Mouse (Mus musculus) layer of hippocampus, postnatal 25 days (tissue): Measurements from ENCODE around the gene Tfip11. TPM values are rescaled to one million over a fixed set of nuclear protein-coding genes. Genes with fewer than 3 reads are reported as not detected.

Experiments
- DNase-seq, 2 experiments: peaks; one replicate each; pipeline ENCODE4 v3.0.0; 2022; ENCODE audit warnings: mixed read lengths in 2 of 2, low spot score in 1 of 2; ENCODE audit errors: extremely low spot score in 1 of 2
- total RNA-seq, 2 experiments: library from RNA; stranded (reverse); gene quantifications; 2 replicates each; pipeline ENCODE4 v1.2.3; 2021

Gene Tfip11
- total RNA-seq, 2 experiments from 2014 or later, result 35.3 to 40.1 TPM

- no peak for DNase-seq
Observed at GRCm38 (mm10) chr5:112355910-112356309, 29.8 kb downstream of the Tfip11 start, which contains the start of gene Gm6583. Gene Gm6583 (minus strand): TSS chr5:112356033.

DNA sequence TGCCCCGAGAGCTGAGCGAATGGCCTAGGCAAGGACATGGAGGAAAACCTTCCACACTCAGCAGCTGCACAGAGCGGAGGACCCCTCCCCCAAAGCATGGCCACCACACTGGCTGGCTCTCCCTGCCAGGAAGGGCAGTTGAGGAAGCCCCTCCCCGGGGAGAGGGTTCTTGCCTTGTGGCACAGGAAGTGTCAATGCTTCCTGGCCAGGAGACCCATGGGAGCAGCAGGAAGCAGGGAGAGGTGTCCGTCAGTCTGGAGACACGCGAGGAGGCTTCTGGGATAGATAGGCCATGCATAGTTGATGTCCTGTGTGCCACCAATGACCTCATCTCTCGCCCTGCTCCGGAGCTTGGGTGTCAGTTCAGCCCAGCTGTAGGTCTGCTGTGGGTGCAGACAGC is 30.2 kb downstream of the Tfip11 start:
- no peak for DNase-seq

GRCm38 (mm10) chr5:112359520-112359919 is 33.4 kb downstream of the Tfip11 start:
- DNase-seq, result no peak

GRCm38 (mm10) chr5:112360077-112360476 is 33.9 kb downstream of the Tfip11 start:
- no peak for DNase-seq

GRCm38 (mm10) chr5:112364184-112364797 is 38.1 kb downstream of the Tfip11 start:
- DNase-seq, result no peak

- DNase-seq, result no peak
Observed at GRCm38 (mm10) chr5:112366879-112367278, 40.7 kb downstream of the Tfip11 start.

DNA sequence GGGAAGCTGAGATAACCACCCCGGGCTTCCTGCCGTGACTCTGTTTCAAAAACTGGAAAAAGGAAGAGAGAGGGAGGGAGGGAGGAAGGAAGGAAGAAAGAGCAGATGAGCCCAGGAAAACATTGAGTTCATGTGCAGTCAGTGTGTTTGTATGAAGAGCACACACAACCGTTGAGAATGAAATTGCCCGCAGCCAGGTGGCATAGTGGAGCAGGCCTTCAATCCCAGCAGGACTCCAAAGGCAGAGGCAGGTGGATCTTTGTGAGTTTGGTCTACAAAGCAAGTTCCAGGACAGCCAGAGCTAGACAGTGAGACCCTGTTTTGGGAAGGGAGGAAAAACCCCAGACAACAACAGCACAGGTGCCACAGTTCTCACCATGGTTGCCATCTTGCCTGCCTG is 41.2 kb downstream of the Tfip11 start:
- no peak for DNase-seq

- no peak for DNase-seq
Observed at GRCm38 (mm10) chr5:112367929-112368328, 41.8 kb downstream of the Tfip11 start.

- DNase-seq, result no peak
Observed at GRCm38 (mm10) chr5:112368666-112369065, 42.5 kb downstream of the Tfip11 start.

DNA sequence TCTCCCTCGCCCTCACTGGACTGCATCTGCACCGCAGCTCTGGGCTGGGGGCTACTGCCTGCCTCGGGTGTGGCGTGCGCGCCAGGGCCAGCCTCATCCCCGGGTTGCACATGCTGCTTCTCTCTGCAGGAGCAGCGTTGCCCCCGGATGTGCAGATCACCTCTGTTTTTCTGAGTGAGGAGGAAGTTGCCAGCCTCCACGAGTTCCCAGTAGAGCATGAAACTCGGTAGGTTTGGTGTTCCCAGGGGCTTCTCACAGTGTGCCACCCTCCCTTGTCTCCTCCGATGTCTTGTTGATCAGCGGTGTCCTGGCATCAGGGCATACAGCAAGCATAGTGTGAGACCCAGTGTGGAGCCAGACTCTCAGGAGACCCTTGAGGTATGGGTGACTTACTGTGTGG is 43.2 kb downstream of the Tfip11 start:
- DNase-seq, result no peak

DNA sequence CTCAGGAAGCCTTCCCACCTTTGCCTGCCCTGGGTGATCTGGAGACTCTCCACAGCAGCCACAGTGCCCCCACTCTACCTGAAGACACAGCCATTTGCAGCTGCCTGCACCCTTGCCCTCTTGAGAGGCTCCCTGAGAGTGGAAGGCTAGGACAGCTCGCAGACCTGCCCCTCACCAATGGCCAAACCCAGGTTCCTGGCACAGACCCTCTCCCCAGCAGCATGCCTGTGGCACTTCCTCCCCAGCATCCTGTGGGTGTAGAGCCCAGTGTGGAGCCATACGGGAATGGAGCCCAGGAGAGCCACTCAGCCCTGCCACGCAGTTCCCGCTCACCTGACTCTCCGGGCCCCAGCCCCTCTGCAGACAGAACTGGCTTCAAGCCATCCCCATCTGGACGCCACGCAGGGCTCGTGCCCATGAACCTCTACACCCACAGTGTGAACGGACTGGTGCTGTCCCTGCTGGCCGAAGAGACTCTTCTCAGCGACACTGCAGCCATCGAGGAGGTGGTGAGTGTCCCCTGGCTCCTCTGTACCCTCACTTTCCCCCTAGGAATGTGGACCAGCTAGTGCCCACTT is 44.2 kb downstream of the Tfip11 start:
- no peak for DNase-seq

- DNase-seq, result no peak
Observed at GRCm38 (mm10) chr5:112371933-112372332, 45.8 kb downstream of the Tfip11 start.

DNA sequence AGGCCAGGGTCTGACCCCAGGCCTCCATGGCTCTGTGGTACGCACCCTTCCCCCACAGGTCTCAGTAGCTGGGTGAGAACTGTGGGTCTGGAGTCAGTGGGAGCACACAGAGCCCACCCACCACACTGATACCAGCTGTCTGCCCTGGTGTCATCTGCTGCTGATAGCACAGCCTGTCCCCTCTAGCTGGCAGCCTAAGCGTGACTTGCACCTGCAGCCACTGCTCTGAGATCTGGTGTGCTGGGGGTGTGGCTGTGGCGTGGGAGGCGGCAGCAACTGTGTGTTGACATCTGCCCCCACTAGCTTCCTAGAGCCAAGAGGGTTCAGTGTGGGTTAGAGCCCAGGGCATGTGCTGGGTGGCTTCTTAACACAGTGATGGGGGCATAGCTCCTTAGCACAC is 50.0 kb downstream of the Tfip11 start:
- no peak for DNase-seq

DNA sequence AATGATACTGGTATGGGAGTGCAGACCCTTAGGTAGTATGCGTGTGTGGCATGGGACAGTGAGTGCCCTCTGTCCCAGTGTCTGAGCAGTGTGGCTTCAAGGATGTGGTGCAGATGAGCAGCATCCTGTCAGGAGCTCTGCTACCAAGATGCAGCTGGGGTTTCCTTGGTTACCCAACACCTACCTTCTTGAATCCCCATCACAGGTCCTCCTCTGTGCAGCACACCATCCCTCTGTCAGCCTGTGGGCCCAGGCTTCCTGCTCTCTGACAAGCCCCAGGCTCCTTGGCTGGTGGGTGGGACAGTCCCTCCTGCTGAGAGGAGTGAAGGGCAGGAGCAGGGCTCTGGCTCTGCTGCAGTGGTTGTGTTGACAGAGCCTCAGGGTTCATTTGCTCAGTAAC is 51.2 kb downstream of the Tfip11 start:
- no peak for DNase-seq

- DNase-seq, result no peak
Observed at GRCm38 (mm10) chr5:112378716-112379115, 52.6 kb downstream of the Tfip11 start.

- no peak for DNase-seq
Observed at GRCm38 (mm10) chr5:112381154-112381553, 55.0 kb downstream of the Tfip11 start.

DNA sequence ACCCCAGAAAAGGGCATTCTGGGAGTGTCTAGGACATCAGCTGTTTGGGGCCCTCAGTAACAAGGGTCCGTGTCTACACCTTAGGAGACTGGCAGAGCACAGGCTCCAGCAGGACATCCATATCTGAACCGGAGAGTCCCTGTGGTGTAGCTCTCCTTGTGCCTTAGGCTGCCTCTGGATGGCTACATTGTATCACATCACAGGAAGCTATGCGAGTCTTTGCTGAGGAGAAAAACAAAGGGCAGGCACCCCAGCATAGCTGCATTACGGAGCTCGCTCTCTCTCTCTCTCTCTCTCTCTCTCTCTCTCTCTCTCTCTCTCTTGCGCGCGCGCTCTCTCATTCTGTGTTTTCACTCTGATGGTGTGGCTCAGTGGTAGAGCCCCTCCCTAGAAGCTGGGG is 55.9 kb downstream of the Tfip11 start:
- no peak for DNase-seq

DNA sequence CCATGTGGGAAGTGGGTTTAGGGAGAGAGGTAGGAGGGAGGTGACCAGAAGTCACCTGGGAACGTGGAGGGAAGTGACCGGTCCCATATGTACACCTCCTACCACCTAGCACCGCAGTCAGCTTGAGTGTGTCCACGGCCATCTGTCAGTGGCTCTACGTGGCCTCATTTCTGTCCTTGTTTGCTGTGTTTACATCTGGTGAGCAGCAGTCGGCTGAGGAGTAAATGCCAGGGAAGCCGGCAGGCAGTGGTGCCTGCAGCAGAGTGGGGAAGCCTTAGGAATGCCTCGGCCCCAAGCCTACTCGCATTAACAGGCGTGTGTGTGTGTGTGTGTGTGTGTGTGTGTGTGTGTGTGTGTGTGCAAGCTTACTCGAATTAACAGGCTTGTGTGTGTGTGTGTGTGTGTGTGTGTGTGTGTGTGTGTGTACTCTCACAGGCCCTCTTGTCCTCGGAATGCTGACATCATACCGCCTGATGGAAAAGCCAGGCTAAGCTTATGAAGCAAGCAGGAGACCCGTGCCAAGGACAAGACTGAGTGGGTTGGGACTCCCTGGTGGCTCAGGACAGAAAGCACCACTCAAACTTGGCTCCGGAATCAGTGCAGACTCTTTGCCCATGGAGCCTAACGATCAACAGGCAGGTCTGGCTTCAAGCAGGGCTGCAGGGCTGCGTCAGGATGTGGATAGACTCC is 56.6 kb downstream of the Tfip11 start:
- DNase-seq, result no peak

GRCm38 (mm10) chr5:112384805-112385472 is 58.8 kb downstream of the Tfip11 start:
- no peak for DNase-seq

- no peak for DNase-seq
Observed at GRCm38 (mm10) chr5:112385973-112386372, 59.8 kb downstream of the Tfip11 start.
